Mouse (Mus musculus) stomach, postnatal 0 days (tissue): ENCODE measurements around the gene Gm3633. TPM values are rescaled to one million over a fixed set of nuclear protein-coding genes. Genes with fewer than 3 reads are reported as not detected.
"Not testable (repeated sequence)": the region's sequence is repeated elsewhere in the genome, so short reads cannot be mapped to it uniquely, and the experiment has no call there.

Experiments used
- ATAC-seq: fragments of 200-750 bp; cut with Nextera tagmentation; 2 replicates; pipeline ENCODE4 v1.8.0; 2017; ENCODE audit not compliant: low FRiP score, low TSS enrichment
- DNase-seq: peaks from one replicate; pipeline ENCODE4 v3.0.0-alpha.2; 2016; ENCODE audit warnings: low spot score
- H3K27ac ChIP-seq: fragments of 300-500 bp; sonication (generic); replicated peaks from 2 replicates; pipeline ENCODE4 v1.5.1; 2014; ENCODE audit warnings: mild to moderate bottlenecking, control low read depth
- H3K27me3 ChIP-seq: fragments of 300-500 bp; sonication (generic); 2 replicates; pipeline ENCODE4 v1.6.1; 2014; ENCODE audit warnings: low read length; ENCODE audit not compliant: control insufficient read depth, insufficient read depth
- H3K36me3 ChIP-seq: fragments of 300-500 bp; sonication (generic); 2 replicates; pipeline ENCODE4 v1.6.1; 2014; ENCODE audit warnings: low read length, mixed read lengths; ENCODE audit not compliant: control insufficient read depth, insufficient read depth
- H3K4me1 ChIP-seq: fragments of 300-500 bp; sonication (generic); replicated peaks from 2 replicates; pipeline ENCODE4 v1.6.1; 2014; ENCODE audit warnings: antibody characterized with exemption; ENCODE audit not compliant: control insufficient read depth, insufficient read depth
- H3K4me2 ChIP-seq: fragments of 300-500 bp; sonication (generic); replicated peaks from 2 replicates; pipeline ENCODE4 v1.6.1; 2014; ENCODE audit warnings: low read depth, mild to moderate bottlenecking, control low read depth, moderate library complexity
- H3K4me3 ChIP-seq: fragments of 300-500 bp; sonication (generic); 2 replicates; pipeline ENCODE4 v1.5.1; 2014; ENCODE audit warnings: low read depth, low read length, control low read depth
- H3K9ac ChIP-seq: fragments of 300-500 bp; sonication (generic); 2 replicates; pipeline ENCODE4 v1.6.1; 2014; ENCODE audit warnings: mild to moderate bottlenecking, low read length, control low read depth, mixed read lengths
- H3K9me3 ChIP-seq: fragments of 300-500 bp; sonication (generic); 2 replicates; pipeline ENCODE4 v1.6.1; 2016; ENCODE audit warnings: low read length; ENCODE audit not compliant: control insufficient read depth
- WGBS: fragments of 180-500 bp; shearing (Covaris S2); extraction: QIAGEN DNeasy Blood & Tissue Kit; methylation state at CpG from one replicate; pipeline ENCODE4 v1.1.7; 2014; 5-methylcytosine and 5-hydroxymethylcytosine counted together
- microRNA-seq: library from miRNA; unstranded; fragments of <30 nt; microRNA quantifications from one replicate; pipeline ENCODE4, GENCODE M21; 2016
- polyA plus RNA-seq: library from polyadenylated mRNA; unstranded; fragments of >200 nt; fragmentation: Nextera tagmentation; extraction: Ambion mirVana; gene quantifications from 2 replicates; pipeline ENCODE4 v1.2.1, GENCODE M21; 2015

Gm3633 gene
- not detected in 2 replicates for polyA plus RNA-seq

DNA sequence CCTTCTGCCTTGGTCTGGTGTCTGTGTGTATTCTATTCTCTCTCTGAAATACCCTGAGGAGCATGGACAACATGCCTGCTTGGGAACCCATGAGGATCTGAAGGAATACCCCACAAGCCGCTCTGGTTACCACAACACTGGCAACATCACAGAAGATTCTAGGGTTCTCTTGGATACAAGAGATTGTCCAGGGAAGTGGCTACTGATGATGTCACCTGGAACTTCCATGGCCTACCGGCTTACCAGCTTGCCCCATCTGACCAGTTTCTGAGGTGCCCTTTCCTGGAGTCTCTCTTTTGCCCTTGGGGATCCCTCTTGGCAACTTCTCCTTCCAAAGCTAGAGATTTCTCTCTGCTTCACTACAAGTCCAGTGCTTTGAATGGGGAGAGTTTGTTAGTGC, at the start of gene Gm3633:
TSS of gene Gm3633 (minus strand) at position 101 of the 400 bp plus-strand sequence.
- not testable (repeated sequence) for H3K36me3 ChIP-seq, ATAC-seq, H3K27me3 ChIP-seq, H3K4me2 ChIP-seq, H3K4me3 ChIP-seq, H3K9me3 ChIP-seq, DNase-seq, H3K27ac ChIP-seq, H3K4me1 ChIP-seq, H3K9ac ChIP-seq
- no CpG with 5 or more reads among the region's 2 CpGs for WGBS

DNA sequence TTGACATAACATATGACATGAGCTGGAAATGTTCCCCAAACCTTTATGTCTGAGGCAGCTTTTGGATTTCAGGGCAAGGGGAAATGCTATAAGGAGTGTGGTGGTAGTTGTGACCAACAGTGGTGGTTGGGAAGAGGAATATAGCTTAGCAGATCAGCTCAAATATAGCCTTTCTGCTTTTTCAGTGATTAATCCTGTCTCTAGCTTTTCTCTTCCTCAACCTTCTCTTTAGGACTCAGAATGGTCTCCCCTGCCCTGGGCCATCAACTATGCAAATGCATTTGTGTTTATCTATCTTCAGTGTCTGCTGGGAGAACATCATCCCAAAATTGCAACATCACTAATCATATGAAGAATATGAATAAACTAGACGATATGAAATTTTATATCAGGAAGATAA, 13.9 kb upstream of the Gm3633 start, which contains the start of gene Gm10378:
TSS of gene Gm10378 (plus strand) at position 301 of the 400 bp plus-strand sequence.
- WGBS = no CpG with 5 or more reads among the region's 1 CpGs

DNA sequence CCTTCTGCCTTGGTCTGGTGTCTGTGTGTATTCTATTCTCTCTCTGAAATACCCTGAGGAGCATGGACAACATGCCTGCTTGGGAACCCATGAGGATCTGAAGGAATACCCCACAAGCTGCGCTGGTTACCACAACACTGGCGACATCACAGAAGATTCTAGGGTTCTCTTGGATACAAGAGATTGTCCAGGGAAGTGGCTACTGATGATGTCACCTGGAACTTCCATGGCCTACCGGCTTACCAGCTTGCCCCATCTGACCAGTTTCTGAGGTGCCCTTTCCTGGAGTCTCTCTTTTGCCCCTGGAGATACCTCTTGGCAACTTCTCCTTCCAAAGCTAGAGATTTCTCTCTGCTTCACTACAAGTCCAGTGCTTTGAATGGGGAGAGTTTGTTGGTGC, 41.9 kb downstream of the Gm3633 start, which contains the start of gene Gm17124:
TSS of gene Gm17124 (minus strand) at position 101 of the 400 bp plus-strand sequence.
- H3K27ac ChIP-seq, H3K9ac ChIP-seq, H3K4me3 ChIP-seq, ATAC-seq, DNase-seq, H3K36me3 ChIP-seq, H3K9me3 ChIP-seq, H3K4me1 ChIP-seq, H3K27me3 ChIP-seq, H3K4me2 ChIP-seq: not testable (repeated sequence)
- no CpG with 5 or more reads among the region's 3 CpGs for WGBS

More for the DNA sequence above, 13.9 kb upstream of the Gm3633 start, which contains the start of gene Gm10378:
- not testable (repeated sequence) for H3K36me3 ChIP-seq, H3K4me3 ChIP-seq, H3K27me3 ChIP-seq, H3K4me1 ChIP-seq, ATAC-seq, DNase-seq, H3K9ac ChIP-seq, H3K27ac ChIP-seq, H3K4me2 ChIP-seq, H3K9me3 ChIP-seq

Small RNAs within 50 kb of the gene (microRNA-seq; reads per million reads assigned to microRNA genes)
- gene Gm23620 (not detected), gene Gm25228 (not detected)

Other genes starting within 250 kb of the Gm3633 start
- gene Gm8005, start 202.2 kb downstream of the Gm3633 start, polyA plus RNA-seq = not detected in 2 replicates
- not detected in 2 replicates for gene Gm8011, start 178.0 kb downstream of the Gm3633 start, polyA plus RNA-seq
- not detected in 2 replicates for gene Gm8020, start 139.6 kb downstream of the Gm3633 start, polyA plus RNA-seq
- not detected in 2 replicates for gene Gm8024, start 117.6 kb downstream of the Gm3633 start, polyA plus RNA-seq
- gene Gm17124, start 42.0 kb downstream of the Gm3633 start, polyA plus RNA-seq = not detected in 2 replicates
- not detected in 2 replicates for gene Gm10378, start 14.0 kb upstream of the Gm3633 start, polyA plus RNA-seq
- gene Gm3015, start 126.9 kb upstream of the Gm3633 start, polyA plus RNA-seq = not detected in 2 replicates
- gene Gm10377, start 156.1 kb upstream of the Gm3633 start, polyA plus RNA-seq = not detected in 2 replicates
- gene Gm21977, start 211.6 kb upstream of the Gm3633 start, polyA plus RNA-seq = not detected in 2 replicates